Mouse (Mus musculus) layer of hippocampus, adult 11-12 months (tissue): Measurements from ENCODE around the gene Tgtp2.
"Not testable (repeated sequence)": the region's sequence is repeated elsewhere in the genome, so short reads cannot be mapped to it uniquely, and the experiment has no call there.

Experiments used
- DNase-seq: peaks from one replicate; pipeline ENCODE4 v3.0.0; 2022; ENCODE audit warnings: low spot score

The Tgtp2 gene

DNA sequence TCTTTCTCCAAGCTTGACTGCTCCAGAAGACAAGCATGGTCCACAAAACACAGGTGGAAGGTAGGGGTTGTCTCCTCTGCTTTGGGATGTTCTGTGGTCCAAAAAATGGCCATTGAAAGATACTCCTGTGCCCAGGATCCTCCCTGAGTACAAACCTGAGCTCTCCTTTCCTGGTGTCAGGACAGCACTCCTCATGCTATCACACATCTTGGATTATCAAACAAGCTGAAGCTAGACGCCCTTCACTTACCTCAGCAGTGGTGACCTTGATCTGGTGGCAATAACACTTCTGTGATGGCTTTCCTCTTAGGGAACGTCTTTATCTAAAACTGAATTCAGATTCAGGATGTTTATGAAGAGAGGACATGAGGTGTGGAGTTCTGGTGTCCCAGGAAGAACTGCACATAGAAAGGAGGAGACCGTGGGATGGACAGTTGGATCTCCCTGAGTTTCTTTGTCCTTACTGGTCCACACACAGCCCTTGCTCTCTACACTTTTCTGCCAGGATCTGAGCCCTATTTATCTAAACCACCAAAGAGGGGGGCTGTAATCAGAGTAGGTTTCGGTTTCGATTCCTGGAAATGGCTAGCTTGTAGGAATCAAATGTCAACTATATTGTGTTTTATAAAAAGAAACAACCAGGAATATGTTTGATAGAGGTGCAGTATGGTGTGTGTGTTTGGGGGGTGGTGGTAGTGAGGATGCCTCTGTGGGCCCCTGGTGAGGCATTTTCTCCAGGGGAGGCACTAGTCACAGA, at the start of gene Tgtp2:
Tgtp2 (minus strand) TSS at position 494 of the 757 bp plus-strand sequence.
- not testable (repeated sequence) for DNase-seq

- peak; percentile 39 for DNase-seq
Observed at GRCm38 (mm10) chr11:49112624-49113219, 48.7 kb upstream of the Tgtp2 start.

DNA sequence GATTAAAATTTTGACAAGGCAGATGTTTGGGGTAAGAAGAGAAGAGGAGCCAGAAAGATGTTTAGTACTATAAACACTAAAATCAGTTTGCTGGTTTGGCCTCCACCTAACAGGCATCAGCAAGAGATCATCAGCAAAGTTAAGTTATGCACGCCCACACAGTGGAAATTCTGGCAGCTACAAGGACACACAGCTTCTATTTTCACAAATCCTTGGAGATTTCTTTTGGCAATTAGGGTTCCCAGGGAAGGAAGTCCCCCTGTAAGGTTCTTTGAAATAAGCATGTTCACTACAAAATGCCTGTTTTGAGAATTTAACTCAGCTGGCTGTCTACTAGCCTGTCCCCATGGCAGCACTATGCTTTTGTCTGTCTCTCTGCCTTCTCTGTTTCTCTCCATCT, 47.0 kb upstream of the Tgtp2 start:
- no peak for DNase-seq

- peak; percentile 36 for DNase-seq
Observed at GRCm38 (mm10) chr11:49108833-49109232, 44.8 kb upstream of the Tgtp2 start.

DNA sequence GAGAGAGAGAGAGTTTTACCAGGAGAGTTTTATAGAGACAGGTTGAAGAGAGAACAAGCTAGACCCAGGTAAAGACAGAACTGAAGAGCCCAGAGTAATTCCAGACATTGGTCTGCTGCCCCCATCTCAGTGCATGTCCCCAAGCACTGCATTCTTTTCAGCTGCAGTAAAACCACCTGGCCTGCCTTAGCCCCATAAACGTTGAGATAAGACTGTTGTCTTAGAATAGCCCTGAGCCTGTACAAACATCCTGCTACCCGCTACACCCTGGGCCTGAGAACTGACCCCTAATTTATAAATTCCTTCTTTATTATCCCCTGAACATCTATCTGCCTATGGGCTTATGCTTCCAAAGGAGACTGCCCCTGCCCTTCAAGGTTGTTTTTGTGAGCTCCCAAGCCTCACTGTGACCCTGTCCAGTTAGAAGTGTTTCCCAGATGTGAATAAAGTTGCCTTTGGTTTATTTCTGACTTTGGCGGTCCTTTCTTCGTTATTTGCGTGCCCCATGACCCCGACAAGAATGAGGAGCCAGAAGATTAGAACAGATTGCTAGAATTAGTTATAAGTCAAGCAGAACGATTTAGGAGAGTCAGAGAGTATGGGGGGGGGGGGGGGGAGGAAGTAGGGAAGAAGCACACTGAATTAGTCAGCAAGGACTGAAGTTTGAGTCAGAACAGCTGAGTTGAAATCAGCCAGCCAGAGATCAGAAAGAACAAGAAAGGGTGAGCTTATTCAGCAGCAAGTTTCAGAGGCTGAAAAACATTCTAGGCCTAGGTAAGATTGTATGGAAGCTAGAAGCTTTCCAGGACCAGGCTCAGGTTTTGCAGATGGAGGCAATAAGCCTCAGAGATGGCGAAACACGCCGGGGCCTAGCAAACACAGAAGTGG, 43.9 kb upstream of the Tgtp2 start:
- no peak for DNase-seq

DNA sequence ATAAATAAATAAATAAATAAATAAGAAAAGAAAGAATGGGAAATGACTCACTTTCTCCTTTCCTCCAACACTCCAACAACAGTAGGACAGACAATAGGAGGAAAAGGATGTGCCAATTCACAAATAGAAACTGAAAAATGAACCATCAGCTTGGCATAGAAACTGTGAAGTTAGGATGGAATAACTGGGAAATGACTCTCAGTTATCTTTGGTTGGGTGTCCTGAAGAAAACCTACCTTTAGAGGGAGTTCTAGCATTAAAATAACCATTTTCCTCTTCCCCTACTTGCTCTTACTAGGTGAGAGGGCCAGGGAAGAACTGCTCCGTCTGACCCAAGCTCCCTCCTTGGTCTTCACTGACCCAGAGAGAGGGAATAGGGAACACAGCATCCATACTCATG, 41.7 kb upstream of the Tgtp2 start:
- DNase-seq: no peak

DNA sequence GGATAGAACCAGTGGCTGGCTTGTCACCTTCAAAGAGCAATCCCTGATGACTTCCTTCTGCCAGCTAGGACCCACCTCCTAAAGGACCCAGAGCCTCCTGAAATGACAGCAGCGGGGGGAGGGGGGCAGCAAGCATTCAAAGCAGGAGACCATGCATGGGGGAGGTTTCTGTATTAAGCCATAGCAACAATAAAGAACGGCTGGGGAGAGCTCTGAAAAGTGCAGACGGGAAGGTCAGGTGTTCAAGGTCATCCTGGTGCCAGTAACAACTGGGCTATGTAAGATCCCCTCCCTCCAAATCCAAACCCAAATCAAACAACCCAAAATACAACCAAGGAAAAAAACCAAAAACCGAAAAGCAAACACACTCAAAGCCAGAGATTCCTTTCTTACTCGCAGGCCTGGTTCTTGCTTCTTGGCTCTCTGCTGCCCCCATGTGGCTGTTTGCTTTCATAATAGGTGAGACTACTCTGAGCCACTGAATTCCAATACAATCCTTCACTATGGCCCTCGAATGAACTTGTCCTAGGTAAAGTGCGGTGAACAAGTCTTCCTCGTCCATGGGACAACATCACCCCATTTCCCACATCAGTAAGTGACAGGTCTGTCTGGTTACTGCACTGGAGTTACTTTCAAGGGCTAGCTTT, 39.2 kb upstream of the Tgtp2 start:
- DNase-seq: peak; percentile 89

DNA sequence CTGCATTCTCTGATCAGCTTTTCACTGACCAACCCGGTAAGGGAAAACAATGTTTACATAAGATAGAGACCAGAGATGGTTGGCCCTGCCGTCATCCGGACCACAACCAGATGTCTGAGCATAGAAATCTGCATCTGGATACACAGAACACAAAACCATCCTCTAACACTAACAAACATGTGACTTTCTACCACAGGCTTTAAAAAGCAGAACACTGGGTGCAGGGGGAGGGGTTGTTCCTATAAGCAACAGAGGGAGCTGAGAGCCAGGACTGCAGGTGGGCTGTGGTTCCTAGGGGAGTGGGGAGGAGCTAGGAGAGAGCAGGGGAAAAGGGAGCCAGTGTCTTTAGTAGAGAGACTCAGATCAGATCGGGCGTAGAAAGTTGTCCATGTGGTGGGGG, 37.5 kb upstream of the Tgtp2 start:
- DNase-seq: no peak

- DNase-seq: no peak
Observed at GRCm38 (mm10) chr11:49100409-49100808, 36.4 kb upstream of the Tgtp2 start.

- DNase-seq: no peak
Observed at GRCm38 (mm10) chr11:49095367-49095766, 31.4 kb upstream of the Tgtp2 start.

- DNase-seq: no peak
Observed at GRCm38 (mm10) chr11:49093861-49094660, 30.1 kb upstream of the Tgtp2 start.

GRCm38 (mm10) chr11:49092786-49093185, 28.8 kb upstream of the Tgtp2 start:
- DNase-seq: no peak

DNA sequence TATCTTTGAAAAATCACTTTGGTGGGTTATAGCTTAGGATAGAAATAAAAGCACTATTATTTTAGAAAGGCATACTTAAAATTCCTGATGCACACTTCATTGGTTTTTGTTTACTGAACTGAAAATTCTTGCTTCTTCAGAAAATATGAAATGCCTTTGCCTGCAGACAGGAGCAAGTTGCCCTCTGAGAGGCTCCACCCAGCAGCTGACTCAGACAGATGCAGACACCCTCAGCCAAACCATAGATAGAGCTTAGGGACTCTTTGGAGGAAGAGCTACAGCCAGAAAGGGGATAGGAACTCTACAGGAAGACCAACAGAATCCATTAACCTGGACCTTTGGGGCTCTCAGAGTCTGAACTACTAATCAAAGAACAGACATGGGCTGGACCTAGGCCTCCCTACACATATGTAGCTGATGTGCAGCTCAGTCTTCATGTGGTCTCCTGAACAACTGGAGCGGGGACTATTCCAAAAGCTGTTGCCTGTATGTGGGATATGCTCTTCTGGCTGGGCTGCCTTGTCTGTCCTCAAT, 28.1 kb upstream of the Tgtp2 start:
- no peak for DNase-seq

DNA sequence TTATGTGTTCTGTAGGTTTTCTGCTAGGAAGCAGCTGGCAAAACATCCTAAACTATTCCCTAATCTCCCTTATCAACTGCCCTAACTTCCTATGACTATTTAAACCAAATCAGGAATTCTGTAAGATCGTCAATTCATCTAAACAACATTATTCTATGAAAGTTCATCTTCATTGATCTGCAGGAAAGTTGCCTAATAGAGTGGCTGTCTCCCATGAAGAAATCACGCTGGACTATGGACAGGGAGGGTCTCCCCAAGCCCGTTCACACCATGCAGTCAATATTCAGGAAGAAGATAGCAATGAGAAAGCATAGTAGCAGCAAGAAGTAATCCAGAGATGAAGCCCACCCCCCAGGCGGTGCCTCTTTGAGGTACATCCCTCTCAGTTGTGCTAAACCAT, 27.2 kb upstream of the Tgtp2 start:
- DNase-seq: no peak

DNA sequence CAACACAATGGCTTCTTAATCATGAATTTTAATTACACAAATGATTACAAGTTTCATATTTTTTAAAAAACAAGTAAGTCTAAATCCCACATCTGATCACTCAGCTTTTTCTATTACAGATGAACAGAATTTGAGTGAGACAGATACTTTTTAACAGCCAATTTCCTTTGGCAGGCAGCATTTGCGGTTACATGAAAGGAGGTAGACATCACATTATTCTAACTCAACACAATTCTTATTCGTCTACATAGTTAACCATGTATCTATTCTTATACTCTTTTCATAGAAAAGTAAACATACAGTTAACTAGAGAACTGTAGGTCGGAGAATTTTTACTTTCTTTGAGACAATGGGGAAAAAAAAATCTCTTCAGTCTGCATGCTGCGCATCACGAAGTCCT, 26.5 kb upstream of the Tgtp2 start:
- DNase-seq: no peak

DNA sequence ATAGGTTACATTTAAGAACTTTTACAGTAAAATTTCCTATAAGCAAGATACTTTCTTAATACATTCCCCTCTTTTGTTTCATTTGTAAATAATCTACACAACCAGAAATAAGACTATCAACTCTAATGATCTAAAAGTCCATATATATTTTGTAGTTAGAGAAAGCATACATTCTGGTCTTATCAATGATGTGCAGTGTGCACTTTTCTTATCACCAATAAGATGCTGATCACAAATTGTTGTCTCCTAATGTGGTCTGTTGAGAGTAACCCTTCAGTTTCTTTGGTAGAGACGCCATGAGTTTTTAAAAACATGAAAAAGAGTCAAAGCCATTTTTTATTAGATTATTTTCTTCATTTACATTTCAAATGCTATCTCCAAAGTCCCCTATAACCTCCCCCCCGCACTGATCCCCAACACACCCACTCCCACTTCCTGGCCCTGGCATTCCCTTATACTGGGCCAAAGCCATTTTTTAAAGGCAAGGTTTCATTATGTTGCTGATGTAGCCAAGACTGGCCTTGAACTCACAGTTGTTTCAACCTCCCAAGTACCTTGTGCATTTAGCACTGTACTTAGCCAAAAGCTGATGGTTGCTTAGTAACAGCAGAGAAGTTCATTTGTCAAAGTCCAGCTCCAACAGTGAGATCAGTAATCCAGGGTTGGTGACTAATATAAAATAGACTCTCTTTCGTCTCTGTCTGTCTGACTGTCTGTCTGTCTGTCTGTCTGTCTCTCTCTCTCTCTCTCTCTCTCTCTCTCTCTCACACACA, 25.9 kb upstream of the Tgtp2 start:
- DNase-seq: no peak

DNA sequence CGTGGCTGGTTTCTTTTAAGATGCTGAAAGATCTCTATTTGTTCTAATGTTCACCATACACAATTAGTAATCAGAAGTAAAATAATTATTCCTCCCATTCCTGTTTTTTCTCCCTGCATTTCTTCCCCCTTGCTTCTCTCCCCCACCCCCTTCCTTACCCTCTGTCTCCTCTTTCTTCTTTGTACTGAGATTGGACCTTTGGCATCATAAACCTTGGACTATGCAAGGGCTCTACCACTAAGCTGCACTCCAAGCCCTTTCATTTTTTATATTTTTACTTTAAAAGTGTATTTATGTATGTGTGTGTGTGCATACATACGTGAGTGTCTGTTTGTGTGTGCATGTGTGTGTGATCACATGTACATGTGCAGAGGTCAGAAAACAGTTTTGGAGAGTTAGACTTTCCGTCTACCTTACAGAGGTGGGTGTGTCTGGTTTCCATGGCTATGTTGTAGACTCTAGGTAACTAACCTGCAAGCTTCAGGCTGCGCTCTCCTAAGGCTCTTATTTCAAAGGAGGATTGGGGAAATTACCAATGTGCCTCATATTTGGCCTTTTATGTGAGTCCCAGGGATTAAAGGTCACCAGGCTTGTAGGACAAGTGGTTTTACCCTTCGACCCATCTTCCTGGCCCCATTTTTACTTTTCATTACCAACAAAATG, 25.1 kb upstream of the Tgtp2 start:
- no peak for DNase-seq

DNA sequence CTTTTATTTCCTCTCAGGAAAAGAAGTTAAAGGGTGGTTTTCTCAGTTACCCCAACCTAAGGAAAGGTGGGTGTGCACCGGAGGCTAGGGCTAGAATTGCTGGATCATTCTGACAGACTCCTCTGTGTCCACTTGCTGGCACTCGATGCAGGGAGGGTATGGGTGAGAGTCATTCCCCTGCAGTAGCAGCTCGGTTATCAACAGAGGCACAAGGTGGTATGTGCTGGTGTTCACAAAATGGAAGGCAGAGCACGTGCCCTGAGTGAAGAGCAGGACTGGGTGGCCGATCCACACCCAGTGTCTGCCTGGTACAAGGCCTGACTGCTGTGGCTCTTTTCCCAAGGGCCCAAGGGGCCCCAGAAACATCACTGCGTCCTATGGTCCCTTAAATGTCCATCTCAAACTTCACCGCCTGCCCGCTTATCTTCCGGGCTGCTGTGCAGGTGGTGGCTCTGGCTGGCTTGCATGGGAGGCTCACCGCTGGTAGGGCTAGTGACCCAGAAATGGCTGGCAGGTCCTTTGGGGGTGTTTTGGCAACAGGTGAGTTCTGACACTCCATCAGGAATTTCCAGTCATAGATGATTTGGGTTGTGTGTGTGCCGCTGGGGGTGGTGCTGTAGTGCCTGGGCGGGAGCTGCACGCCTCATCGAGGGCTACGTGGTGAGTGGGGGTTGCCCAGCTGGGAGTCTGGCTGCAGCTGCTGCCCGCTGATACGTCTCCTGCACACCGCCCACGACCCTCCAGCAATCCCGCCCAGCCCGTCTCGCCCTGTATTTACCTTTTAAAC, 24.0 kb upstream of the Tgtp2 start:
- DNase-seq: no peak

DNA sequence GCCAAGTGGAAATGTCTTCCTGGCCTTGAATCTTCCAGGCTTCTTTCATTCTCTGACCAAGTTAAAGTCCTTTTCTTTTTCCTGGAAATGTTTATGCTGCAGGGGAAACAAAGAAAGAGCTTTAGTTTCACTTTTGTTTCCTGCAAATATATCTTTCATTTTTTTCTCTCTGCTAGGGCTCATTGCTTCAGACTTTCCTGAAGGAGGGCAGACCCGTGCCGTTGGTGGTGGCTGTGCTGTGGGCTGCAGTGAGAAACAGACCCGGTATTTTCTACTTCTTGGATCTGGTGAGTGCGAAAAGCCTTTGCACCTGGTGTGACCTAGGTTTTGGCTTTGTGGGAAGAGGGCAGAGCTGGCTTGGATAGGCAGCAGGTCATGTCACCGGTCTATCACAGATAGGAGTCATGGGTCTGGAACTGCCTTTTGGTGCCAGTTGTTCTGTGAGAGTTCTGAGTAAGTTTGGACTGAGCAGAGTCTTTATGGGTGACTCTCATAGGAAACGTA, 22.9 kb upstream of the Tgtp2 start:
- no peak for DNase-seq
